Mouse (Mus musculus): ENCODE measurements around the gene Ubqln4. TPM values are rescaled to one million over a fixed set of nuclear protein-coding genes. Genes with fewer than 3 reads are reported as not detected.
"Not testable (repeated sequence)": the region's sequence is repeated elsewhere in the genome, so short reads cannot be mapped to it uniquely, and the experiment has no call there.

Ubqln4 gene
- polyA plus RNA-seq, 1 experiment = 32.5 TPM

- TF ChIP-seq POLR2A (IDR thresholded peaks at IDR 0.05; ENCODE audit: low read depth, low read length) (no peak), CTCF (IDR thresholded peaks at IDR 0.05; ENCODE audit: extremely low read depth, insufficient read depth, insufficient read length, insufficient replicate concordance) (no peak)
- Histone ChIP-seq H3K36me3 (ENCODE audit: control insufficient read depth, insufficient read depth, low read length) (no peaks in the 10 kb centered on the region), H3K27me3 (ENCODE audit: control insufficient read depth, insufficient read depth, low read length) (no peaks in the 10 kb centered on the region), H3K4me1 (ENCODE audit: control insufficient read depth, insufficient read depth, insufficient read length) (peaks cover 2% of the 10 kb centered on the region; the same call in 1 of the 2 replicates), H3K27ac (ENCODE audit: insufficient read depth, low read length) (no peak overlapping the region), H3K4me3 (ENCODE audit: extremely low read depth, insufficient read depth, insufficient read length) (no peak overlapping the region)
- no peak for DNase-seq (ENCODE audit: low read depth in 1 of 2, low spot score in 2 of 2)
- 88% methylated on average over 7 of the region's 7 CpGs for WGBS
Observed at GRCm38 (mm10) chr3:88604863-88605262, 51.3 kb downstream of the Ubqln4 start.

- not testable (repeated sequence) for H3K27ac ChIP-seq (ENCODE audit: insufficient read depth, low read length); DNase-seq (ENCODE audit: low read depth in 1 of 2, low spot score in 2 of 2); H3K4me1 ChIP-seq (ENCODE audit: control insufficient read depth, insufficient read depth, insufficient read length); H3K36me3 ChIP-seq (ENCODE audit: control insufficient read depth, insufficient read depth, low read length); H3K27me3 ChIP-seq (ENCODE audit: control insufficient read depth, insufficient read depth, low read length); H3K4me3 ChIP-seq (ENCODE audit: extremely low read depth, insufficient read depth, insufficient read length)
- 97% methylated on average over 2 of the region's 2 CpGs for WGBS
Observed at GRCm38 (mm10) chr3:88605666-88606065, 52.1 kb downstream of the Ubqln4 start, which contains the start of gene Arhgef2. Gene Arhgef2 (plus strand): TSS chr3:88605966.

- no peak for TF ChIP-seq POLR2A (IDR thresholded peaks at IDR 0.05; ENCODE audit: low read depth, low read length)
- peak; percentile 99 for TF ChIP-seq CTCF (IDR thresholded peaks at IDR 0.05; ENCODE audit: extremely low read depth, insufficient read depth, insufficient read length, insufficient replicate concordance)
- Histone ChIP-seq H3K4me3 (ENCODE audit: extremely low read depth, insufficient read depth, insufficient read length) (peak overlapping the region; percentile 11; the same call in 1 of the 2 replicates), H3K4me1 (ENCODE audit: control insufficient read depth, insufficient read depth, insufficient read length) (peaks cover 2% of the 10 kb centered on the region; the same call in 1 of the 2 replicates), H3K27me3 (ENCODE audit: control insufficient read depth, insufficient read depth, low read length) (no peaks in the 10 kb centered on the region), H3K27ac (ENCODE audit: insufficient read depth, low read length) (no peak overlapping the region), H3K36me3 (ENCODE audit: control insufficient read depth, insufficient read depth, low read length) (no peaks in the 10 kb centered on the region)
- WGBS = 3% methylated on average over 20 of the region's 20 CpGs
- DNase-seq (ENCODE audit: low read depth in 1 of 2, low spot score in 2 of 2) = peak; percentile 61 to 85
Observed at GRCm38 (mm10) chr3:88607065-88607757, 53.7 kb downstream of the Ubqln4 start.

GRCm38 (mm10) chr3:88607758-88608138 lies 54.2 kb downstream of the Ubqln4 start:
- Histone ChIP-seq H3K4me3 (ENCODE audit: extremely low read depth, insufficient read depth, insufficient read length) (peak overlapping the region; percentile 11; the same call in 1 of the 2 replicates), H3K27ac (ENCODE audit: insufficient read depth, low read length) (no peak overlapping the region; the same call in 1 of the 2 replicates), H3K27me3 (ENCODE audit: control insufficient read depth, insufficient read depth, low read length) (no peaks in the 10 kb centered on the region), H3K36me3 (ENCODE audit: control insufficient read depth, insufficient read depth, low read length) (no peaks in the 10 kb centered on the region), H3K4me1 (ENCODE audit: control insufficient read depth, insufficient read depth, insufficient read length) (peaks cover 2% of the 10 kb centered on the region; the same call in 1 of the 2 replicates)
- DNase-seq (ENCODE audit: low read depth in 1 of 2, low spot score in 2 of 2) = no peak
- 52% methylated on average over 10 of the region's 10 CpGs for whole genome bisulfite sequencing
- TF ChIP-seq CTCF (IDR thresholded peaks at IDR 0.05; ENCODE audit: extremely low read depth, insufficient read depth, insufficient read length, insufficient replicate concordance) = no peak
- TF ChIP-seq POLR2A (IDR thresholded peaks at IDR 0.05; ENCODE audit: low read depth, low read length) = no peak

GRCm38 (mm10) chr3:88609066-88609465 lies 55.5 kb downstream of the Ubqln4 start:
- H3K27ac ChIP-seq (ENCODE audit: insufficient read depth, low read length) = no peak overlapping the region

GRCm38 (mm10) chr3:88614418-88614817 lies 60.9 kb downstream of the Ubqln4 start:
- Histone ChIP-seq H3K4me1 (ENCODE audit: control insufficient read depth, insufficient read depth, insufficient read length) (peaks cover 16% of the 10 kb centered on the region; the same call in 1 of the 2 replicates), H3K36me3 (ENCODE audit: control insufficient read depth, insufficient read depth, low read length) (peaks cover 2% of the 10 kb centered on the region; the same call in 1 of the 2 replicates)
- WGBS = 87% methylated on average over 8 of the region's 8 CpGs

More at GRCm38 (mm10) chr3:88609066-88609465, 55.5 kb downstream of the Ubqln4 start:
- Histone ChIP-seq H3K4me1 (ENCODE audit: control insufficient read depth, insufficient read depth, insufficient read length) (peaks cover 2% of the 10 kb centered on the region; the same call in 1 of the 2 replicates), H3K36me3 (ENCODE audit: control insufficient read depth, insufficient read depth, low read length) (no peaks in the 10 kb centered on the region), H3K27me3 (ENCODE audit: control insufficient read depth, insufficient read depth, low read length) (no peaks in the 10 kb centered on the region), H3K4me3 (ENCODE audit: extremely low read depth, insufficient read depth, insufficient read length) (peak overlapping the region; percentile 16; the same call in 1 of the 2 replicates)
- no peak for DNase-seq (ENCODE audit: low read depth in 1 of 2, low spot score in 2 of 2)
- 79% methylated on average over 4 of the region's 4 CpGs for WGBS
- no peak for TF ChIP-seq POLR2A (IDR thresholded peaks at IDR 0.05; ENCODE audit: low read depth, low read length)
- TF ChIP-seq CTCF (IDR thresholded peaks at IDR 0.05; ENCODE audit: extremely low read depth, insufficient read depth, insufficient read length, insufficient replicate concordance) = no peak

GRCm38 (mm10) chr3:88615117-88615516 lies 61.6 kb downstream of the Ubqln4 start:
- WGBS = 67% methylated on average over 5 of the region's 5 CpGs
- H3K27ac ChIP-seq (ENCODE audit: insufficient read depth, low read length) = no peak overlapping the region
- H3K27me3 ChIP-seq (ENCODE audit: control insufficient read depth, insufficient read depth, low read length) = no peaks in the 10 kb centered on the region
- DNase-seq (ENCODE audit: low read depth in 1 of 2, low spot score in 2 of 2) = no peak
- peaks cover 2% of the 10 kb centered on the region; the same call in 1 of the 2 replicates for H3K36me3 ChIP-seq (ENCODE audit: control insufficient read depth, insufficient read depth, low read length)
- TF ChIP-seq CTCF (IDR thresholded peaks at IDR 0.05; ENCODE audit: extremely low read depth, insufficient read depth, insufficient read length, insufficient replicate concordance) = no peak
- TF ChIP-seq POLR2A (IDR thresholded peaks at IDR 0.05; ENCODE audit: low read depth, low read length) = no peak
- H3K4me3 ChIP-seq (ENCODE audit: extremely low read depth, insufficient read depth, insufficient read length) = no peak overlapping the region
- peaks cover 19% of the 10 kb centered on the region; the same call in 1 of the 2 replicates for H3K4me1 ChIP-seq (ENCODE audit: control insufficient read depth, insufficient read depth, insufficient read length)

More at GRCm38 (mm10) chr3:88614418-88614817, 60.9 kb downstream of the Ubqln4 start:
- Histone ChIP-seq H3K27ac (ENCODE audit: insufficient read depth, low read length) (no peak overlapping the region), H3K4me3 (ENCODE audit: extremely low read depth, insufficient read depth, insufficient read length) (no peak overlapping the region), H3K27me3 (ENCODE audit: control insufficient read depth, insufficient read depth, low read length) (no peaks in the 10 kb centered on the region)
- TF ChIP-seq POLR2A (IDR thresholded peaks at IDR 0.05; ENCODE audit: low read depth, low read length) (no peak), CTCF (IDR thresholded peaks at IDR 0.05; ENCODE audit: extremely low read depth, insufficient read depth, insufficient read length, insufficient replicate concordance) (no peak)
- DNase-seq (ENCODE audit: low read depth in 1 of 2, low spot score in 2 of 2) = no peak
